Mouse (Mus musculus) E14TG2a.4 (cell line): ENCODE data around the gene Flt4.

Source experiments
- H3K27me3 ChIP-seq: 2 replicates; pipeline ENCODE4 v1.6.1; 2014; ENCODE audit warnings: low read length, control low read depth; ENCODE audit not compliant: insufficient read depth
- H3K36me3 ChIP-seq: 2 replicates; pipeline ENCODE4 v1.6.1; 2014; ENCODE audit warnings: low read length, control low read depth; ENCODE audit not compliant: insufficient read depth
- H3K4me1 ChIP-seq: replicated peaks from 2 replicates; pipeline ENCODE4 v1.6.1; 2014; ENCODE audit warnings: low read depth, low read length, control low read depth
- H3K4me3 ChIP-seq: replicated peaks from 2 replicates; pipeline ENCODE4 v1.5.1; 2014; ENCODE audit warnings: mild to moderate bottlenecking, low read length
- H3K9me3 ChIP-seq: 2 replicates; pipeline ENCODE4 v1.6.1; 2014; ENCODE audit warnings: low read length, control low read depth
- CTCF ChIP-seq: conservative IDR thresholded peaks from 2 replicates; pipeline ENCODE4 v1.5.1; 2014; ENCODE audit warnings: low read length
- NANOG ChIP-seq: IDR thresholded peaks from 2 replicates; pipeline ENCODE4 v1.6.1; 2014; ENCODE audit warnings: borderline replicate concordance, low read length, mixed read lengths
- POU5F1 ChIP-seq: IDR thresholded peaks from 2 replicates; pipeline ENCODE4 v1.6.1; 2014; ENCODE audit warnings: low read length, borderline replicate concordance

Flt4 gene

DNA sequence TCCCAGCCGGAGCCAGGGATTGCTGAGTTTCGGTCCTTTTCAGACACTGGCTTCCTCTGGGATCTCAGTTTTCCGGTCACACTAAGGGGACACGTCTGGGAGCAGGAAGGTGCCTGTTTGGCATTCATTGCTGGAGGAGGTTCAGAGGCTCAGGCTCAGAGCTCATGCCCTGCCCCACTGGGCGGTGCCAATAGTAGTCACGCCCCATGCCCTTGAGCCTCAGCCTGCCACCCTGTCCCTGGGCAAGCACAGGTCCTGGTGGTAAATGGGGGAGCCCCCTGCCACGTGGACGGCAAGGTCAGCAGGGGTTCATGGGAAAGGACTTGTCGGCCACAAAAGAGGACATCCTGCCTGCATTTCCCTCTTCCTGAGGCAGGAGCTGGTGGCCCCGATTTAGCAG is 4.3 kb downstream of the Flt4 start:
- H3K9me3 ChIP-seq = no peaks in the 10 kb centered on the region
- H3K27me3 ChIP-seq = peaks cover 71% of the 10 kb centered on the region
- no peak for TF ChIP-seq POU5F1
- TF ChIP-seq NANOG = no peak
- TF ChIP-seq CTCF = no peak
- H3K4me1 ChIP-seq = peaks cover 22% of the 10 kb centered on the region
- H3K36me3 ChIP-seq = no peaks in the 10 kb centered on the region
- H3K4me3 ChIP-seq = 0 out of 2 replicates have a peak overlapping the region, but pooled peaks have one; percentile 10

DNA sequence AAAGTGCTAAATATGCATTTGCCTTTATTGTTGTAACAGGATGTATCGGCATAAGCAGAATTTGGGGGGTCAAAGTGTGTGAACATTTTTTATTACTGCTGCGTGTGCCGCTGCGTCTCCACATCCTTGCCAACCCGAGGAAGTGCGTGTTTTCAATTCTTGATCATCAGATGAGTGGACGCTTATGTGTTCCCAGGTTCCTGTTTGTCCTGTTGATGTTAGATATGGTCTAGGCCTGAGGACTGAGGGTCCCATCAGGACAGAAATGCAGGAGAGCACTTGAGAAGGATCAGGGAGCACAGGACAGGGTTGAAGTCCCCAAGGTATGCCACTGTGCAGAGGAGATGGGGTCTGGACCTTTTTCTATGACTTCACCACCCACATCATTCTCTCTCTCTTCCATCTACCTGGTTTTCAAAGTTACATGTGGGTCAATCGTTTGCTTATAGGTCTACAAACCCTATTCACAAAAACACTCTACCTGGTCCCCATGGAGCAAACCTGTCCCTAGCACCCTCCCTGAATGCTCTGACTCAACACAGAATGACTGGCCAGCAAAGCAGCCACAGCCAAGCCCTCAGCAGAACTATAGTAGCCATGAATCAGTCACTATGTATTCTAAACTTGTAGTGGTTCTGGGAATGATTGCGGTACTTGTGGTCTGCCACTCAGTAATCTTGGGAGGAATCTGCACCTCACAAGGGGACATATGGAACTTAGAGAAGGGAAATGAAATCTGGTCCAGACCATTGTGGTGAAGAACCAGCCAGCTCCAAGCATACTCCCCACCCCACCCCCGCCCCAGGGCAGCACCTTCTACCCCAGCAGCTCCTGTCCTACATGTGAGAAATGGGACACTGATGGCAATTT is 7.0 kb downstream of the Flt4 start:
- Histone ChIP-seq H3K36me3 (no peaks in the 10 kb centered on the region), H3K9me3 (no peaks in the 10 kb centered on the region), H3K4me1 (peaks cover 11% of the 10 kb centered on the region), H3K4me3 (no peak overlapping the region), H3K27me3 (peaks cover 57% of the 10 kb centered on the region)
- TF ChIP-seq POU5F1 (no peak), CTCF (no peak), NANOG (no peak)

DNA sequence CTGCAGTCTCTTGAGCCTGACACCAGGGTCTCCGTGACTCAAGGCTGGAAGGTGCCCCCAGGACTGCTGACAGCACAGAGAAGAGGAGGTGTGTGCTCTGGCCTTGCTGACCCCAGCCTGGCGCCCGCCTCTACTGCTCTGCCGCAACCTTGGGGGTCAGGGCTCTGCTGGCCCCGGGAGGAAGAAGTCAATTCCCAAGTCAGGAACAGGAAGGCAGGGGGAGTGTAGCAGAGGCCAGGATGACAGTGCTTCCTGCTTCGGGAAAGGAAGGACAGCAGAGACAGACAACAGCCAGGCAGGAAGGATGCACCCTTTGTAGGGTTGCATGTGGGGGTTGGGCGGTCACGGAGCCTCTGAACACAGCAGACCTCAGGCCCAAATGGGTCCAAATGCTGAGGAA is 9.4 kb downstream of the Flt4 start:
- TF ChIP-seq NANOG (no peak), POU5F1 (no peak), CTCF (no peak)
- H3K36me3 ChIP-seq = no peaks in the 10 kb centered on the region
- H3K9me3 ChIP-seq = no peaks in the 10 kb centered on the region
- peaks cover 59% of the 10 kb centered on the region for H3K27me3 ChIP-seq
- H3K4me1 ChIP-seq = peaks cover 6% of the 10 kb centered on the region
- H3K4me3 ChIP-seq = no peak overlapping the region

DNA sequence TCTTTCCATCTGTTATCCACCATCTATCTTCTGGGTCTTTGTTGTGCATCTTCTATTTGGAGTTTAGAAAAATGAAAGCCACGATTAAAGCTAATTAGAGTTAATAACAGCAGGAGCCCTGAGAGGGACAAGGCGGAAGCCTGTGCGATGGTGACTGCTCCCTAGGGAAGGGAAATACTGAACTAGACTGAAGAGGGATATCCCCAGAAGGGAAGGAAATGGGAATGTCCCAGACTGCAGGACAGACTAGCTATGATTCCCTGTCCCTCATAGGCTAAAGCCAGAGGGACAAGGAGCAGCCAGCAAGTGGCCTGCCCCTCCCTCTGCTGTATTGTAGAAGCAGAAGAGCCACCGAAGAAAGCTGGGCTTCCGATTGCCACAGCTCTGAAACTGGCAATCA is 12.9 kb downstream of the Flt4 start:
- Histone ChIP-seq H3K4me3 (no peak overlapping the region), H3K9me3 (no peaks in the 10 kb centered on the region), H3K36me3 (no peaks in the 10 kb centered on the region), H3K27me3 (peaks cover 45% of the 10 kb centered on the region), H3K4me1 (peaks cover 17% of the 10 kb centered on the region)
- no peak for TF ChIP-seq CTCF
- TF ChIP-seq NANOG = no peak
- no peak for TF ChIP-seq POU5F1

DNA sequence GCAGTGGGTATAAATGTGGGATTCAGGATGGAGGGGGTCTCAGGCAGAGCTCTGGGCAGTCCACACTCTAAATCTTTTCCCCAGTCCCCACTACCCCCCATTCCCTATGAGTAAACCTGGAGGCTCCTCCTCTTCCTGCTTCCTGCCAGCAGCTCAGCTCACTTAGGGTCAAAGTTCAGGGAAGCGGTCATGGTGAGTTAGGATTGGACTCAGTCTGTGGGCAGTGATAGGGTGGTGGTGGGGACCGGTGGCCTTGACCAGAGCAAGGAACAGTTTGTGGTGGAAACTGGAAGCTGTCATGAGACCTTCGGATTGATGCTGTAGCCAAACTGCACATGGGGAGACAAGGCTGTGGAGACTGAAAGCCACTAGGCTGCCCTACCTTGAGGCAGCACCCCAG is 15.1 kb downstream of the Flt4 start:
- no peaks in the 10 kb centered on the region for H3K9me3 ChIP-seq
- no peak overlapping the region for H3K4me3 ChIP-seq
- peaks cover 52% of the 10 kb centered on the region for H3K27me3 ChIP-seq
- no peaks in the 10 kb centered on the region for H3K36me3 ChIP-seq
- H3K4me1 ChIP-seq = peaks cover 14% of the 10 kb centered on the region
- TF ChIP-seq NANOG (no peak), CTCF (no peak), POU5F1 (no peak)

DNA sequence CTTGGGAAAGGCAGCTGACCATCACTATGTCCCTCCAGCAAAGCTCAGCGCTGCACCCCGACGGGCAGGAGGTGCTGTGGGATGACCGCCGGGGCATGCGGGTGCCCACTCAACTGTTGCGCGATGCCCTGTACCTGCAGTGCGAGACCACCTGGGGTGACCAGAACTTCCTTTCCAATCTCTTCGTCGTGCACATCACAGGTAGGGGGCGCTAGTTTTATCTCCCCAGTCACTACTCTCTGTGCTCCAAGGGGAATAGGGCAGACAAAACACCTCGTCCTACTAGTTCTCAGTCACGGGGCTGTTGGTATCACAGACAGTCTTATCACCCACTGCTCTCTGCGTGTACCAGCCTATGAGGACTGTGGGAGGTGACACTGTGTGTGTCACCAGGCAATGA is 16.8 kb downstream of the Flt4 start:
- H3K4me3 ChIP-seq = peak overlapping the region; percentile 43
- peaks cover 57% of the 10 kb centered on the region for H3K27me3 ChIP-seq
- H3K36me3 ChIP-seq = no peaks in the 10 kb centered on the region
- no peaks in the 10 kb centered on the region for H3K9me3 ChIP-seq
- H3K4me1 ChIP-seq = peaks cover 14% of the 10 kb centered on the region
- TF ChIP-seq NANOG = no peak
- no peak; the same call in 1 of the 2 replicates for TF ChIP-seq CTCF
- no peak for TF ChIP-seq POU5F1

DNA sequence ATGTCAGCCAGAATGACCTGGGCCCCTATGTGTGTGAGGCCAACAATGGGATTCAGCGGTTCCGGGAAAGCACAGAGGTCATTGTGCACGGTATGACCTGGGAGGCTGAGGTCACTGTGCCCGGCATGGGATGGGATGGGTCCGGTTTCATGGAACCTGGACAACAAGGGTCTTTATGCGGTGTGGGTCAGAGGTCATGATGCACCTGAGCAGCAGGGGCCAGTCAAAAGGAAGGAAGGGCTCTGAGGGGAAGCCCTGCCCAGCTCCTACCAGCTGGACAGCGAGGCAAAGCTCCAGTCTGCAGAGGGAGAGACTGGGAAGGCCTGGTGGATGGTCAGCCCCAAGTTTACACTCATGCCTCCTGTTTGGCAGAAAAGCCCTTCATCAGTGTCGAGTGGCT is 17.7 kb downstream of the Flt4 start:
- TF ChIP-seq NANOG = no peak
- no peak for TF ChIP-seq POU5F1
- TF ChIP-seq CTCF = no peak
- peaks cover 55% of the 10 kb centered on the region for H3K27me3 ChIP-seq

DNA sequence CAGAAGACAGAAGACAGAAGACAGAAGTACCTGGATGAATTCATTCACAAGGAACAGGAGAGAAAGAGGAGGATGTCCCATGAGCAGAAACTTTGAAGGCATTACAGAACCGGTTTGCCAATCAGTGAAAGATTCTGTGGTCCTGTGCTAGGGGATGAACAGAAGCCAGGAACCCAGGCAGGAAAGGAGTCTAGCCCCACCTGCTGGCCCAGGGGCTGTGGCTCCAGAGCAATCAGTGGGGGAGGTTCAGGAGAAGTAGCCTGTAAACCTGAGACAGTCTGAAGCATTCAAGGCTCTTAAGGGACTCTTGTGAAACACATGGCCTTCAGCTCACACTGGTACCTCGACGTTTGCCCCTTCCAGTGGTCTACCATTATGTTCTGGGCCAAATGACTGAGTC is 22.1 kb downstream of the Flt4 start:
- peaks cover 85% of the 10 kb centered on the region for H3K27me3 ChIP-seq
- no peak overlapping the region for H3K4me3 ChIP-seq
- TF ChIP-seq CTCF (peak; percentile 56), POU5F1 (no peak)
- no peaks in the 10 kb centered on the region for H3K36me3 ChIP-seq
- peaks cover 32% of the 10 kb centered on the region for H3K4me1 ChIP-seq
- no peaks in the 10 kb centered on the region for H3K9me3 ChIP-seq

More for the DNA sequence above, 17.7 kb downstream of the Flt4 start:
- Histone ChIP-seq H3K36me3 (no peaks in the 10 kb centered on the region), H3K9me3 (no peaks in the 10 kb centered on the region), H3K4me1 (peaks cover 14% of the 10 kb centered on the region), H3K4me3 (no peak overlapping the region)
